Mouse (Mus musculus) mature B cell (primary cell): ENCODE measurements around the gene Usp22.
"Not testable (repeated sequence)": the region's sequence is repeated elsewhere in the genome, so short reads cannot be mapped to it uniquely, and the experiment has no call there.

Experiments
- in situ Hi-C: fragments of 300-500 bp; cut with MboI; formaldehyde crosslinking; loops from 2 replicates; pipeline ENCODE4 v1.14.3; 2019

Gene Usp22

GRCm38 (mm10) chr11:61190776-61191175, 15.9 kb upstream of the Usp22 start:
- in situ Hi-C loops = no loop called here

- in situ Hi-C loops = no loop called here
Observed at GRCm38 (mm10) chr11:61183820-61184219, 9.0 kb upstream of the Usp22 start.

GRCm38 (mm10) chr11:61181624-61182023, 6.8 kb upstream of the Usp22 start:
- in situ Hi-C loops = no loop called here

- in situ Hi-C loops = no loop called here
Observed at GRCm38 (mm10) chr11:61180361-61180760, 5.5 kb upstream of the Usp22 start.

GRCm38 (mm10) chr11:61176321-61176720, 1.5 kb upstream of the Usp22 start:
- in situ Hi-C loops = no loop called here

GRCm38 (mm10) chr11:61175778-61176177, 923 bp upstream of the Usp22 start:
- in situ Hi-C loops = no loop called here

GRCm38 (mm10) chr11:61174291-61174820, 499 bp downstream of the Usp22 start:
- in situ Hi-C loops = no loop called here

GRCm38 (mm10) chr11:61173477-61173876, 1.4 kb downstream of the Usp22 start:
- in situ Hi-C loops = not testable (repeated sequence)

GRCm38 (mm10) chr11:61170184-61170583, 4.7 kb downstream of the Usp22 start:
- in situ Hi-C loops = no loop called here

GRCm38 (mm10) chr11:61164881-61165280, 10.0 kb downstream of the Usp22 start:
- in situ Hi-C loops = no loop called here

- in situ Hi-C loops = no loop called here
Observed at GRCm38 (mm10) chr11:61164366-61164765, 10.5 kb downstream of the Usp22 start.

GRCm38 (mm10) chr11:61163341-61163740, 11.5 kb downstream of the Usp22 start:
- in situ Hi-C loops = no loop called here

GRCm38 (mm10) chr11:61162776-61163175, 12.1 kb downstream of the Usp22 start:
- in situ Hi-C loops = no loop called here

- in situ Hi-C loops = no loop called here
Observed at GRCm38 (mm10) chr11:61161121-61161520, 13.7 kb downstream of the Usp22 start.

- in situ Hi-C loops = loop anchor here (5.0 kb wide), 1 partner anchor 53 kb away; no protein-coding TSS in a partner anchor
Observed at GRCm38 (mm10) chr11:61159796-61160732, 14.8 kb downstream of the Usp22 start.

GRCm38 (mm10) chr11:61158141-61158540, 16.7 kb downstream of the Usp22 start:
- in situ Hi-C loops = loop anchor here (5.0 kb wide), 1 partner anchor 51 kb away; no protein-coding TSS in a partner anchor

GRCm38 (mm10) chr11:61155727-61156126, 19.1 kb downstream of the Usp22 start:
- in situ Hi-C loops = loop anchor here (5.0 kb wide), 1 partner anchor 48 kb away; no protein-coding TSS in a partner anchor

- in situ Hi-C loops = no loop called here
Observed at GRCm38 (mm10) chr11:61150233-61151001, 24.4 kb downstream of the Usp22 start.

GRCm38 (mm10) chr11:61147300-61147683, 27.6 kb downstream of the Usp22 start:
- in situ Hi-C loops = no loop called here

- in situ Hi-C loops = no loop called here
Observed at GRCm38 (mm10) chr11:61146645-61147299, 28.1 kb downstream of the Usp22 start.

GRCm38 (mm10) chr11:61145551-61145950, 29.3 kb downstream of the Usp22 start:
- in situ Hi-C loops = no loop called here
